Mouse (Mus musculus) ES-E14 (cell line): ENCODE measurements around the gene Tma16.

Experiments
- CHD2 ChIP-seq: IDR thresholded peaks from 2 replicates; pipeline ENCODE4 v1.6.1; 2014; ENCODE audit warnings: mild to moderate bottlenecking, low read depth, low read length, inconsistent platforms
- HCFC1 ChIP-seq: IDR thresholded peaks from 2 replicates; pipeline ENCODE4 v1.6.1; 2012; ENCODE audit warnings: low read length, inconsistent platforms, borderline replicate concordance; ENCODE audit not compliant: insufficient read depth
- MAFK ChIP-seq: IDR thresholded peaks from 2 replicates; pipeline ENCODE4 v1.6.1; 2014; ENCODE audit warnings: mild to moderate bottlenecking, low read depth, low read length, inconsistent platforms; ENCODE audit not compliant: insufficient read depth
- ZC3H11A ChIP-seq: IDR thresholded peaks from 2 replicates; pipeline ENCODE4 v1.6.1; 2012; ENCODE audit warnings: low read depth, mild to moderate bottlenecking, inconsistent platforms, low read length, borderline replicate concordance
- ZNF384 ChIP-seq: IDR thresholded peaks from 2 replicates; pipeline ENCODE4 v1.6.1; 2012; ENCODE audit warnings: low read depth, low read length, inconsistent platforms

GRCm38 (mm10) chr8:66438468-66438867 is 47.9 kb downstream of the Tma16 start:
- TF ChIP-seq ZC3H11A, result no peak
- TF ChIP-seq ZNF384, result no peak
- no peak for TF ChIP-seq HCFC1
- TF ChIP-seq CHD2, result no peak
- no peak for TF ChIP-seq MAFK
